Mouse (Mus musculus) brown adipose tissue, adult 24 weeks (tissue): ENCODE data around the gene Pigv. TPM values are rescaled to one million over a fixed set of nuclear protein-coding genes. Genes with fewer than 3 reads are reported as not detected.
A peak's percentile ranks its signal among the peaks of the same experiment; 100 is the strongest.
"Not testable (repeated sequence)": the region's sequence is repeated elsewhere in the genome, so short reads cannot be mapped to it uniquely, and the experiment has no call there.

Experiments used
- H3K27ac ChIP-seq: fragments of 200-500 bp; replicated peaks from 2 replicates; pipeline ENCODE4 v1.5.1; 2012; ENCODE audit warnings: low read depth, mild to moderate bottlenecking, low read length
- H3K4me1 ChIP-seq: fragments of 200-500 bp; 2 replicates; pipeline ENCODE4 v1.6.1; 2012; ENCODE audit warnings: low read length, mixed read lengths; ENCODE audit not compliant: control insufficient read depth, insufficient read depth, insufficient read length
- H3K4me3 ChIP-seq: fragments of 200-500 bp; 2 replicates; pipeline ENCODE4 v1.5.1; 2012; ENCODE audit warnings: low read depth, mild to moderate bottlenecking, low read length, moderate library complexity; ENCODE audit not compliant: insufficient read depth
- polyA plus RNA-seq: library from polyadenylated mRNA; stranded (reverse); fragments of >200 nt; gene quantifications from 2 replicates; pipeline ENCODE4 v1.2.4, GENCODE M21; 2012; ENCODE audit not compliant: missing spikeins, insufficient read depth, insufficient read length

The Pigv gene
- polyA plus RNA-seq, 1 experiment: 4.6 TPM

DNA sequence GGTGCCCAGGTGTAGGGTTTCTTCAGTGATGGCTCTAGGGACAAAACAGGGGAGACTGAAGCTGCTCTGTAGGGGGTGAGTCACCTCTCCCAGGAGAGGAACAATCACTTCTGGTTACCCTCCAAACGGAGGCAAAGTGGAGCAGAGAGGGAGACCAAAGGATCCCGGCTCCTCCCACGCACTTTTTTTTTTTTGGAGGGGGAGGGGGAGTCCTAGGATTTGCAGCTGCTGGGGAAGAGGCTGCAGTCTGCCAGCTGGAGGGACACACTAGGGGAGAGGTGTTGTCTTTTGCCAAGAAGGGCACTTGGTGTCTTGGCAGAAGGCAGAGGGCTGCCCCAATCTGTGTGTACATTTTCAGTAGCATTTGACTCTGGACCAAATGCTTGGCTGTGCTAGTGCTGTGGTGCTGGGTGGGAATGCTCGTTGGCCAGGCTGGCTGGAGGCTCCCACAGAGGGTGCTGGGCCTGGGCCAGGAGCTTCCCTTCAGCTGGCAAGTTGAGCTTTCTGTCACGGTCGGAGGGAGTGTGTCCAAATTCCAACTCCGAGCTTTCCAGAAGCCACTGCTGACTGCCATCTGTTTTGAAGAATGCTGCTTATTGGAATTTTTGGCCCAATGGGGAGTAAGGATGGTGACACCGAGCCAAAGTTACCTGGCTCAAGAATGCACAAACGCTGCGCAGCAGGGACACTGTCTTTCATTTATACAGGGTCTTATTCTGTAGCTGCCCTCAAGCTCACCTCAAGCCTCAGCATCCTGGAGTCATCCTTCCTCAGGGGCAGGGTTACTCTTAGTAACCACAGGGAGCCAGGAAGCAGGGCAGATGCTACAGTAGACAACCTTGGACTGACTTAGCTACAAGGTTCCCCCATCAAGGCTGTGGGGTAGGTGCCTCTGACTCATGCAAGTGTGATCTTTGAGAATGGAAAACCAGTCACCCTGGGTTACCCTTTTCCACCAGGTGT, 12.0 kb downstream of the Pigv start:
- Histone ChIP-seq H3K4me1 (peaks cover 11% of the 10 kb centered on the region), H3K4me3 (peak overlapping the region; percentile 53), H3K27ac (peak overlapping the region; percentile 97)

DNA sequence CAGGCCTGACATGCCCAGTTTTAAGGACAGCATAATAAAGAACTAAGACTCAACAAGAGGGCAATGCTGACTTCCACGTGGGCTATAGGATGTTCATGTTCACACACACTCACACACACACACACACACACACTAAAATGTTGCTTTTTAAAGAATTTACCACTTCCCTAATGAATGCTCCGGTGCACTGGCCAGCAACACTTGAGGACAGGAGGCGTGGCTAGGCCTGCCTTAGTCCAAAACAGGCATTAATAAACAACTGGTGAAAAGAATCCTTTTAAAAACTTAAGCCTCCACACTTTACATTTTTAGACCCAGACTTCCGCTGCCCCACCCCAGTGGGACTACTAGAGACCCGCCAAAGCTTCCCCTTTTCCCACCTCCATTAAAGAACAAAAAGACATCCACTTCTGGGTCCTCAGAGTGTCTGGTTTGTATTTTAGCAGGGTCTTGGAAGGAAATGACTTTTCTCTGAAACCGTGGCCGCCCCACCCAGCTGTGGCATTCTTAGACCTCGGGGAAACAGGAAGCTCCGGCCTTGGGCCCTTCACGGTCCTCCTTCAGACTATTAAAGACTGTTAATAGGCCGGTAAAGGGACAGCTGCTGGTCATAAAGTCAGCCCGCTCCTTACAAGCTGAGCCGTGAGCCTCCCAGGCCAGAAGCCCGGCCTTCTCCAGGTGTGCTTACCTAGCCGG, 12.8 kb downstream of the Pigv start:
- Histone ChIP-seq H3K4me1 (peaks cover 11% of the 10 kb centered on the region), H3K27ac (peak overlapping the region; percentile 97), H3K4me3 (peak overlapping the region; percentile 53)

DNA sequence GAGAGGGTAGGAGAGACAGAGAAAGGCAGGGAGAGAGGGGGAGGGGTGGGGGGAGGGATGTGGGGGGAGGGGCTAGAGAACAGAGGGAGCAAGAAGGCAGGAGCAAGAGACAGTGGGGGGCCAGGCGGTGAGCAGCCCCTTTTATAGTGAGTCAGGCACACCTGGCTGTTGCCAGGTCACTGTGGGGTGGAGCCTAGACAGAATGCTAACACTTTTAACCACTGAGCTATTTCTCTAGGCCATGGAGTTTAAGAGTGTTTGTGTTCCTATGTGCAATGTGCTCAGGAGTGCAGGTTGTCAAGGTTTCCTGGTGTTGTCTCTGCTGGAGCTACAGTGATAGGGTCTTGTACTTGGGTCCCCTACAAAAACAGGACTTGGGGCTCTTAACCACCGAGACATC, 13.7 kb downstream of the Pigv start:
- Histone ChIP-seq H3K4me3 (no peak overlapping the region), H3K27ac (peak overlapping the region; percentile 97), H3K4me1 (peaks cover 11% of the 10 kb centered on the region)

- H3K27ac ChIP-seq: no peak overlapping the region
- H3K4me1 ChIP-seq: peaks cover 11% of the 10 kb centered on the region
- no peak overlapping the region for H3K4me3 ChIP-seq
Observed at GRCm38 (mm10) chr4:133657829-133658458, 14.5 kb downstream of the Pigv start.

DNA sequence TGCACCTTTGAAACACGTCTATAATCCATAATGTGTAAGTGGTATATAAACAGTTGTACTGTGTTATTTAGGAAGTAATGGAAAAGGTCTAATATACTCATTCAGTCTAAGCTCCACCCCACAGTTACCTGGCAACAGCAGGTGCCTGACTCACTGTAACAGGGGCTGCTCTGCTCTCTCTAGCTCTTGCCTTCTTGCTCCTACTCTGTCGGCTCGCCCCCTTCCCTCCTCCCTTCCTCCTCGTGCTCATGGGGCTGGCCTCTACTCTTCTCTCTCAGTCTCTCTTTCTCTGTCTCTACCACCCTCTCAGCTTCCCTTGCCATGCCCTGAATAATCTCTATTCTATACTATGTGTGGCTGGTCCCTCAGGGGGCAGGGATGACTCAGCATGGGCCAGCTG, 15.4 kb downstream of the Pigv start:
- Histone ChIP-seq H3K4me1 (peaks cover 6% of the 10 kb centered on the region), H3K4me3 (no peak overlapping the region), H3K27ac (no peak overlapping the region)

DNA sequence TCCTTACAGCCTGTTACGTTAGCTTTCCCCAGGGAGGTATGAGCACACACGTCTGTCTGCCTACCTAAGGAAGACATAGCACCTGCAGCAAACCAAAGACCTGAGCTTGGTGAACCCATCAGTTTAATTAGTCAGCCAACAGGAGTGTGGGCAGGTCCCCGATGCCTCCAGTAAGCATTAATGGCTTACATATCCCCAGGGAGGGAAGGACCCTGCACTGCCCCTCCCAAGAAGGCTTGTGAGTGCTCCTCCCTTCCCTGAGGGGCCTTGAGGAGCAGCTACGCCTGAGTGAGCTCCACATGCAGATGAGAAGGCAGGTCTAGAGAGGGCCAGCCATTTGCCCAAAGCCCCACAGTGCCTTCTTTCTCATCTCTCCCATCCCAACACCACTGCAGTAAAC, 16.2 kb downstream of the Pigv start:
- Histone ChIP-seq H3K27ac (no peak overlapping the region), H3K4me1 (peaks cover 6% of the 10 kb centered on the region), H3K4me3 (no peak overlapping the region)

- H3K27ac ChIP-seq, H3K4me3 ChIP-seq, H3K4me1 ChIP-seq: not testable (repeated sequence)
Observed at GRCm38 (mm10) chr4:133654070-133654469, 18.4 kb downstream of the Pigv start.

DNA sequence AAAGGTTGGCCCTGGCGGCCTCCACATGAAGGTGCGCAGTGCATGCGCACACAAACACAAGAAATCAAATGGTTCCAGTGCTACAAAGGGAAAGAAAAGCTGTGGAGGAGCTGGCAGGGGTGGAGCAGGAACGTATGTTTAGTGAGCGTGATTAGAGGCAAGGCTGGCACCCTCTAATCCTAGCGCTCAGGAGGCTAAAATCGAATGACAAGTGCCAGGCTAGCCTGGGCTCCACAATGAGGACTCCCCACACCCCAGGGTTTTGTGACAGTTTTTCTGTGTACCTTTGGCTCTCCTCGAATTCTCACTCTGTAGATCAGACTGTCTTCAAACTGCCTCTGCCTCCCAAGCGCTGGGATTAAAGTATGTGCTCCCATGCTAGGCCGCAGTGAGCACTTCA, 19.7 kb downstream of the Pigv start:
- Histone ChIP-seq H3K27ac (no peak overlapping the region), H3K4me3 (no peak overlapping the region), H3K4me1 (no peaks in the 10 kb centered on the region)

- no peaks in the 10 kb centered on the region for H3K4me1 ChIP-seq
- H3K4me3 ChIP-seq: no peak overlapping the region
- no peak overlapping the region for H3K27ac ChIP-seq
Observed at GRCm38 (mm10) chr4:133651986-133652385, 20.5 kb downstream of the Pigv start.

- Histone ChIP-seq H3K27ac (peak overlapping the region; percentile 27; the same call in 1 of the 2 replicates), H3K4me3 (no peak overlapping the region), H3K4me1 (no peaks in the 10 kb centered on the region)
Observed at GRCm38 (mm10) chr4:133651445-133651844, 21.0 kb downstream of the Pigv start.

DNA sequence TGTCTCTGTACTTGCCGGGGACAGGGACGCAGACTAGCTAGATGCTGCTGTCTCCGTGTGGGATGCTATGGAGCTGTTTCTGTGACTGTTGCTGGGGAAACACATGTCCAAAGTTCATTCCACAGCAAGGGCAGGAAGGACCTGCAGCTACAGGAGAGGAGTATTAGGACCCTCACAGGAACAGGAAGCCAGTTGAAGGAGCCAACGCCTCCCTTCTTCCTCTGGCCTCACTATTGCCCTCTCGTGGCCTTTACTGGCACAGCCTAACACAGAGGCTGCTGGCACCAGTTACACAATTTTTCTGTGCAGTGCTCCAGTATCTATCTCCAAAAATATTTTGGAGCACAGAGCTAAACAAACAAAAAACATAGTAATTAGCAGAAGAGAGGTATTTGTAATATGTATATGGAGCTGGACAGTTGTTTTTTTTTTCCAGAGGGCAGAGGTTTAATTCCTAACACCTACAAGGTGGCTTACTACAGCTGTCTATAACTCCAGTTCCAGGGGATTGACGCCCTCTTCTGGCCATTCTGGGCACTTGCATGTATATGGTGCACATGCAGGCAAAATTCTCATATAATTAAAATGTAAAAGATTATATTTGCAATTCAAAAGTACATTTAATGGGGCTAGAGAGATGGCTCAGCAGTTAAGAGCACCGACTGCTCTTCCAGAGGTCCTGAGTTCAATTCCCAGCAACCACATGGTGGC, 22.3 kb downstream of the Pigv start, which contains the start of gene Zdhhc18:
Gene Zdhhc18 (minus strand): TSS at position 166 of the 711 bp plus-strand sequence.
- Histone ChIP-seq H3K4me3 (peak within 1 kb of the TSS; percentile 58), H3K27ac (peak within 1 kb of the TSS; percentile 68), H3K4me1 (no peaks in the 10 kb centered on the region)

DNA sequence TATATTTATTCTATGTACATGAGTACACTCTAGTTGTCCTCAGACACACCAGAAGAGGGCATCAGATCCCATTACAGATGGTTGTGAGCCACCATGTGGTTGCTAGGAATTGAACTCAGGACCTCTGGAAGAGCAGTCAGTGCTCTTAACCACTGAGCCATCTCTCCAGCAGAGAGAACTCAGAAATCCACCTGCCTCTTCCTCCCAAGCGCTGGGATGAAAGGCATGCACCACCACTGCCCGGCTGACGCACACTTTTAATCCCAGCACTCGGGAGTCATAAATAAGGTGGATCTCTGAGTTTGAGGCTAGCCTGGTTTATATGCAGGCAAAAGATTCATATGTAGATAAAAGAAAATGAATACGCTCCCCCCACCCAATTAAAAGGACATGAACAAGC, 23.0 kb downstream of the Pigv start:
- peak overlapping the region; percentile 68 for H3K27ac ChIP-seq
- H3K4me3 ChIP-seq: peak overlapping the region; percentile 58
- H3K4me1 ChIP-seq: not testable (repeated sequence)

GRCm38 (mm10) chr4:133645680-133646079, 26.8 kb downstream of the Pigv start:
- peaks cover 2% of the 10 kb centered on the region; the same call in 1 of the 2 replicates for H3K4me1 ChIP-seq
- H3K4me3 ChIP-seq: no peak overlapping the region
- H3K27ac ChIP-seq: no peak overlapping the region

GRCm38 (mm10) chr4:133645195-133645594, 27.3 kb downstream of the Pigv start:
- H3K4me3 ChIP-seq: no peak overlapping the region
- H3K4me1 ChIP-seq: peaks cover 2% of the 10 kb centered on the region; the same call in 1 of the 2 replicates
- H3K27ac ChIP-seq: no peak overlapping the region

- Histone ChIP-seq H3K4me1 (peaks cover 16% of the 10 kb centered on the region), H3K4me3 (no peak overlapping the region), H3K27ac (no peak overlapping the region)
Observed at GRCm38 (mm10) chr4:133634043-133634410, 38.4 kb downstream of the Pigv start.
